Mouse (Mus musculus) heart, embryonic 13.5 days (tissue): ENCODE measurements around the gene Fndc3b. TPM values are rescaled to one million over a fixed set of nuclear protein-coding genes. Genes with fewer than 3 reads are reported as not detected.

Experiments used
- ATAC-seq: fragments of 200-750 bp; cut with Nextera tagmentation; 2 replicates; pipeline ENCODE4 v1.8.0; 2017; ENCODE audit warnings: moderate TSS enrichment; ENCODE audit not compliant: insufficient number of reproducible peaks, low FRiP score, low TSS enrichment; ENCODE audit errors: extremely low read depth
- H3K27ac ChIP-seq: fragments of 300-500 bp; sonication (generic); replicated peaks from 2 replicates; pipeline ENCODE4 v1.5.1; 2015; ENCODE audit warnings: moderate library complexity, mild to moderate bottlenecking, inconsistent platforms
- H3K27me3 ChIP-seq: fragments of 300-500 bp; sonication (generic); replicated peaks from 2 replicates; pipeline ENCODE4 v1.6.1; 2015; ENCODE audit warnings: mild to moderate bottlenecking, inconsistent platforms
- H3K36me3 ChIP-seq: fragments of 300-500 bp; sonication (generic); 2 replicates; pipeline ENCODE4 v1.6.1; 2015; ENCODE audit warnings: mild to moderate bottlenecking, inconsistent platforms
- H3K4me1 ChIP-seq: fragments of 300-500 bp; sonication (generic); 2 replicates; pipeline ENCODE4 v1.6.1; 2015; ENCODE audit warnings: inconsistent platforms
- H3K4me2 ChIP-seq: fragments of 300-500 bp; sonication (generic); 2 replicates; pipeline ENCODE4 v1.6.1; 2015; ENCODE audit warnings: inconsistent platforms, mild to moderate bottlenecking, moderate library complexity
- H3K4me3 ChIP-seq: fragments of 300-500 bp; sonication (generic); 2 replicates; pipeline ENCODE4 v1.5.1; 2015; ENCODE audit warnings: moderate library complexity, mild to moderate bottlenecking, inconsistent platforms
- H3K9ac ChIP-seq: fragments of 300-500 bp; sonication (generic); 2 replicates; pipeline ENCODE4 v1.6.1; 2015; ENCODE audit warnings: inconsistent platforms, mild to moderate bottlenecking, moderate library complexity
- H3K9me3 ChIP-seq: fragments of 300-500 bp; sonication (generic); 2 replicates; pipeline ENCODE4 v1.6.1; 2016; ENCODE audit warnings: inconsistent platforms
- WGBS: fragments of 180-500 bp; shearing (Covaris S2); methylation state at CpG from one replicate; pipeline ENCODE4 v1.1.7; 2015; ENCODE audit warnings: mixed read lengths; 5-methylcytosine and 5-hydroxymethylcytosine counted together
- polyA plus RNA-seq: library from polyadenylated mRNA; unstranded; fragments of >200 nt; fragmentation: Nextera tagmentation; extraction: Ambion mirVana; gene quantifications from 2 replicates; pipeline ENCODE4 v1.2.1, GENCODE M21; 2015

Gene Fndc3b
- polyA plus RNA-seq, 1 experiment from 2014 or later = 22.3 TPM

DNA sequence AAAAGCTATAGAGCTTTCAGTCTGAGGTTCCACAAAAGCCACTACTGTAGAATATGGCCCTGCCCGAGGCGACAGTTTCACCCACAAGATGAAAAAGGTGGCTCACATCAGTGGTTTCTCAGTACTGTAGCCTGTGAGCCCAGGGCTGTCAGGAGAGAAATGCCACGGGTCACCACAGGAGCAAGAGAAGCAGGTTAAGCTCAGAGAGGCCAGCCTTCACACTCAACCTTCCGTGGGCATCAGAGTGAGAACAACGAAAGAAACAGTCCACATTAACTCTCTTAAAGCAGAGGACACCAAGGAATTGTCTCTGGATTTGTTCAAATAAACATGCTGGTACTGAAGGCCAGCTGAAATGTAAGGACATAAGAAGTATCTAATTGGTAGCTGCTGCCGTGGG lies 104.5 kb downstream of the Fndc3b start:
- Histone ChIP-seq H3K4me3 (no peak overlapping the region), H3K27ac (peak overlapping the region; percentile 95), H3K36me3 (no peaks in the 10 kb centered on the region), H3K27me3 (no peaks in the 10 kb centered on the region), H3K9ac (peak overlapping the region; percentile 68), H3K4me2 (peak overlapping the region; percentile 50; the same call in 1 of the 2 replicates), H3K4me1 (peaks cover 73% of the 10 kb centered on the region), H3K9me3 (no peaks in the 10 kb centered on the region)
- ATAC-seq = no peak
- 65% methylated on average over 6 of the region's 6 CpGs for WGBS

DNA sequence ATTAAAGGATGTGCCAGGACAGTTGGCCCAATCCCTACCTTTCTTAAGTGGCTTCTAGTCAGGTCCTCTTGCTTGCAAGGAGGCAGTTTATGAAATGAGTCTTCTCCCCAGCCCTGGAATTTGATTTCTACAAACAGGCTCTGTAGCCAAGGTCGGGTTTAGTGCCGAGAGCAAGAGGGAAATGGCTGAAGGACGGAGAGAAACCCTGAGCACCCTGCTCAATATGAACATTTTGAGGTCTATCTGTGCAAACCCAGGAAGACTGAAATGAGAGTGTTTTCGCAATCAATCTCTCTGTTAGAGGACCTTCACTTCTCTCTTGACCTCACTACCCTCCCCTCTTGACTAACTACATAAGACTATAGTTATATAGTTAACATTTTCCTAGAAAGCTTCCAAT lies 105.5 kb downstream of the Fndc3b start:
- H3K27me3 ChIP-seq = no peaks in the 10 kb centered on the region
- no peaks in the 10 kb centered on the region for H3K9me3 ChIP-seq
- H3K4me1 ChIP-seq = peaks cover 73% of the 10 kb centered on the region
- peak overlapping the region; percentile 12; the same call in 1 of the 2 replicates for H3K27ac ChIP-seq
- ATAC-seq = no peak
- no peak overlapping the region for H3K9ac ChIP-seq
- 79% methylated on average over 4 of the region's 4 CpGs for WGBS
- H3K4me3 ChIP-seq = no peak overlapping the region
- H3K4me2 ChIP-seq = no peak overlapping the region
- H3K36me3 ChIP-seq = no peaks in the 10 kb centered on the region

DNA sequence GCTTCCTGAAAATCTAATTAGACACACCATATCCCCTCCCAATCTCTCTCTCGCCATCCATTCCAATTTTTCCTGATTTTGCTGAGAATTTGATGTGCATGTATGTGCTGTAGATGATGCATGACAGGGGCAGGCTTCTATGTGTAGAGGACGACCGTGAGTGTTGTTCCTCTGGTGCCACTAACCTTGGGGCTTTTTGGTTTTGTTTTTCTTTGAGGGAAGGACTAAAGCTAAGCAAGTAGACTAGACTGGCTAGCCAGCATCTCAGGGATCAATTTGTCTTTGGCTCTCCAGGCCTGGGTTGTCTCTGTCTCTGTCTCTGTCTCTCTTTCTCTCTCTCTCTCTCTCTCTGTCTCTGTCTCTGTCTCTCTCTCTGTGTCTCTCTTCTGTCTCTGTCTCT lies 106.0 kb downstream of the Fndc3b start:
- no peak overlapping the region for H3K4me2 ChIP-seq
- H3K4me1 ChIP-seq = peaks cover 73% of the 10 kb centered on the region
- no peaks in the 10 kb centered on the region for H3K27me3 ChIP-seq
- no peaks in the 10 kb centered on the region for H3K36me3 ChIP-seq
- 0 out of 2 replicates have a peak overlapping the region, but pooled peaks have one; percentile 12 for H3K27ac ChIP-seq
- WGBS = 86% methylated on average over 3 of the region's 3 CpGs
- H3K9me3 ChIP-seq = no peaks in the 10 kb centered on the region
- no peak overlapping the region for H3K9ac ChIP-seq
- no peak overlapping the region for H3K4me3 ChIP-seq
- no peak for ATAC-seq

DNA sequence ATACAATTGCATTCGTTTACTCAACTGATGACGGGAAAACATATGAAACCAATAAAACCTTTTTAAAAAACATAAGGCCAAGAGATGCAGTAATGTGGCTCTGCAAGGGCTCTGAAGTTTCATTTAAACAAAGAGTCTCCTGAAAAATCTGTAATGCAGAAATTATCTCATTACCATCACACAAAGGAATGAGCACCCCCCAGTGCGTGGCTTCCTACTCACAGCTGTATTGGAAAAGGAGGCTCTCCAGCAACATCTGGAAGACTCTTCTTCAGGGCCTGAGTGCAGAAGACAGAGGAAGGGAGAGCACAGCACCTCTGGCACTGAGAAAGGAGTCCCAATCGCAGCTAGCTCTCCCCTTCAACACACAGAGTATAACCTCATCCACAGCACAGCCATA lies 106.5 kb downstream of the Fndc3b start:
- Histone ChIP-seq H3K4me3 (no peak overlapping the region), H3K27ac (0 out of 2 replicates have a peak overlapping the region, but pooled peaks have one; percentile 12), H3K27me3 (no peaks in the 10 kb centered on the region), H3K9me3 (no peaks in the 10 kb centered on the region), H3K4me1 (peaks cover 77% of the 10 kb centered on the region), H3K4me2 (no peak overlapping the region), H3K36me3 (no peaks in the 10 kb centered on the region), H3K9ac (no peak overlapping the region)
- 79% methylated on average over 4 of the region's 4 CpGs for WGBS
- ATAC-seq = no peak

DNA sequence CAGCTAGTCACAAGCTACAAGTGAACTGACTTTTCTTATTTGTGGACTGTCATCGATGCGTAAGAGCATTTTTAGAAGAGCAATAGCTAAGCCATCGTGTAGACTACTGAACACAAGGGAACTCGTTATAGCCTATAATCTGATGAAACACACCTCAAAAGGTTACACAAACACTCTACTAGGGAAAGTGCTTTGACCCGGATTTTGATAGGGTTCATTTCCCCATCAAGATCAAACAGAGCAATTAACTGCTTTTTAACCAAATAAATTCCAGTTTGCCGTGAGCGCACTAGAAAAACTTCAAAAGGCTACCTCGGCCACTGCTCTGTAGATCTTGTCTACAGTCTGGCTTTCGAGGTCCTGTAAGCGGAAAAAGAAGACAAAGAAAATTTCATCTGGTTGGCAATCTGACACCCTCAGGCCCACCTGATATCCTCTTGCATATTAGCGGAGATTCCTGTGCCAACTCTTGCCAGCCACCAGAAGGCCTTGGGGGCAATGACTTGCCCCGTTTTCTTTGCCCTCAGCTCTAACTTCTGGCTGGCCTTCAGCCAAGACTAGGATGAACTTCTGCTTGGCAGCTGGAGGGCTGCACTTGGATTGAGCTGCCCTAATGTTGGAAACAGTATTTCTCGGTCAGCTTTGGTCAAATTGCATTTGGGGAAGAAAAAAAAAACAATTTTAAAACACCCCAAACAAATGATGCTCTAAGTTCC lies 107.0 kb downstream of the Fndc3b start:
- Histone ChIP-seq H3K9ac (no peak overlapping the region), H3K27me3 (no peaks in the 10 kb centered on the region), H3K4me3 (no peak overlapping the region), H3K9me3 (no peaks in the 10 kb centered on the region), H3K36me3 (no peaks in the 10 kb centered on the region), H3K27ac (peak overlapping the region; percentile 29), H3K4me1 (peaks cover 78% of the 10 kb centered on the region), H3K4me2 (no peak overlapping the region)
- 61% methylated on average over 13 of the region's 13 CpGs for WGBS
- no peak for ATAC-seq

DNA sequence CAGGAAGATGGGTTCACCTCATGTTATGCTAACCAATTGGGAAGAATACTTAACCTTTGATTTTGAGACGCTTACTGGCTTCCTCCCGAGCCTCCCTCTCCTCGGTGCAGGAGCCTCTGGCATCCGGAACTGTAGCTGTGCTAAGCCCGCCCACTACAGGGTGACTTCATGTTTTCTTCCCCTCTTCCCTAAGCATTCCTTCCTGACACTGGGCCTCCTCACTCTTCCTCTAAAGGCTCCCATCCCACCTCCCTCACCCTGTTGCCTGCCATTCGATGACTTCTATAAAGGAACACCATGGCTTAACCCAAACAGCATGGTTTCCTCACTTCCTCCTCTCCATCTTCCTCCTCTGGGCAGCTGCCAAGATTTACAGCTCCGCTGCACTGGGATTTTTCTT lies 110.5 kb downstream of the Fndc3b start:
- WGBS = 21% methylated on average over 7 of the region's 7 CpGs
- Histone ChIP-seq H3K4me3 (no peak overlapping the region), H3K4me1 (peaks cover 62% of the 10 kb centered on the region), H3K27ac (peak overlapping the region; percentile 83), H3K36me3 (no peaks in the 10 kb centered on the region), H3K9me3 (no peaks in the 10 kb centered on the region), H3K4me2 (peak overlapping the region; percentile 45), H3K27me3 (no peaks in the 10 kb centered on the region), H3K9ac (0 out of 2 replicates have a peak overlapping the region, but pooled peaks have one; percentile 28)
- peak; percentile 46; the same call in 1 of the 2 replicates for ATAC-seq

DNA sequence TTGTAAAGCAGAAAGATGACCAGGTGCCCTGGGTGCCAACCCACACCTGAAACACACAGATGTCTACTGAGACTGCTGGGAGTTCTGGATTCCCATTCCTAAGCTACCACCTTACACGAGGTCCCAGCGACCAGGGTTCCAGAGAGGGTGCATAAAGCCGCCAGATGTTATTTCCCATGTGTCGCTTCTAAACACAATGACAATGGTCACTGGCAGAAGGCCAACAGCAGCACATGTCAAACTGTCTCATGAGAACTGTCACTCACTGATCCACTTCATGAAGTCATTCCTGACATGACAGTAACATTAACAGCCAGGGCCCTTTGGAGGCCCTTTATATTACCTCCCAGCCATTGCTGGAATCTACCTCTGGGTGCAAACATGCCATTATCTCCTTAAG lies 110.9 kb downstream of the Fndc3b start:
- no peak; the same call in 1 of the 2 replicates for ATAC-seq

DNA sequence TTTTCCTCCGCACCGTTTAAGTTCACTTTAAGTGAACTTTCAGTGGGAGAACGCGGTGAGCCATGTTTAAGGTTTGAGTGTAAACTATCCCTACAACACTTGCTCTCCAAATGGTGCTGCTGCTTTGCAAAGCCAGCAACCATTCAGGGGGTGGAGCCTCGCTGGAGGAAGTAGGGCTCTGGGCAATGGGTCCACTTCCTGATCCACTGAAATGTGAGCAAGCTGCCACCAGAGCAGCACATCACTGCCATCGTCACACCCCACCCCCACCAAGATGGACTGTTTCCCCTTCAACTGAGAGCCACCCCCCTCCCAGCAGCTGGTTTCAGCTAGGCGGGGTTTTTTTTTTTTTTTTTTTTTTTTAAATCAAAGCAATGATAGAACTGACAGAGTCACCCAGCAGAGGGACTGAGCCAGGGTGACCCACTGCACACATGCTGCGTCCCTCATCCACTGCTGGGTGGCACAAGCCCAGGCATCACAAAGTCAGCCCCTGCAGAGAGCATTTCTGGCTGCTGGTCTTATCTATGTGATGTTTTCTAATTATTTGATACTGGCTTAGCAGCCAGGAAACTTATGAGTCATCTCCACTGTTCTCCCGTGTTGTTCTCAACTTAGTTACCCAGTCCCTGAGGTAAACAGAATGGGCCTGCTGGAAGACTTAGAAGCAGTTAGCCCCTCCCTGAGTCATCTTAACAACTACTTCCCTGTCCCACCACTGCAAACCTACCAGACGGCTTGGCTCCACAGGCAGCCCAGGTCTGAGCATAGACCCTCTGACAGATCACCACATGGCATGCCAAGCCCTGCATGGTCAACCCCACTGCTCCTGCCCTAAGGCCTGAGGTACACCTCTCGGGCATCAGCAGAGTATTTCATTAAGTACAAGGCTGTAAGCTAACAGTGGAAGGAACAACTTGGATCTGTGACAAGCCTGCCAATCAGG lies 112.4 kb downstream of the Fndc3b start:
- Histone ChIP-seq H3K9me3 (no peaks in the 10 kb centered on the region), H3K27me3 (no peaks in the 10 kb centered on the region), H3K4me1 (peaks cover 47% of the 10 kb centered on the region), H3K4me3 (no peak overlapping the region), H3K9ac (no peak overlapping the region), H3K36me3 (no peaks in the 10 kb centered on the region), H3K27ac (peak overlapping the region; percentile 33; the same call in 1 of the 2 replicates), H3K4me2 (no peak overlapping the region)
- no peak for ATAC-seq
- whole genome bisulfite sequencing = 76% methylated on average over 11 of the region's 11 CpGs

More for the DNA sequence above, 110.9 kb downstream of the Fndc3b start:
- H3K4me3 ChIP-seq = no peak overlapping the region
- 28% methylated on average over 4 of the region's 4 CpGs for WGBS
- peak overlapping the region; percentile 45 for H3K4me2 ChIP-seq
- no peaks in the 10 kb centered on the region for H3K9me3 ChIP-seq
- H3K4me1 ChIP-seq = peaks cover 58% of the 10 kb centered on the region
- H3K36me3 ChIP-seq = no peaks in the 10 kb centered on the region
- 0 out of 2 replicates have a peak overlapping the region, but pooled peaks have one; percentile 28 for H3K9ac ChIP-seq
- H3K27ac ChIP-seq = peak overlapping the region; percentile 83
- no peaks in the 10 kb centered on the region for H3K27me3 ChIP-seq

DNA sequence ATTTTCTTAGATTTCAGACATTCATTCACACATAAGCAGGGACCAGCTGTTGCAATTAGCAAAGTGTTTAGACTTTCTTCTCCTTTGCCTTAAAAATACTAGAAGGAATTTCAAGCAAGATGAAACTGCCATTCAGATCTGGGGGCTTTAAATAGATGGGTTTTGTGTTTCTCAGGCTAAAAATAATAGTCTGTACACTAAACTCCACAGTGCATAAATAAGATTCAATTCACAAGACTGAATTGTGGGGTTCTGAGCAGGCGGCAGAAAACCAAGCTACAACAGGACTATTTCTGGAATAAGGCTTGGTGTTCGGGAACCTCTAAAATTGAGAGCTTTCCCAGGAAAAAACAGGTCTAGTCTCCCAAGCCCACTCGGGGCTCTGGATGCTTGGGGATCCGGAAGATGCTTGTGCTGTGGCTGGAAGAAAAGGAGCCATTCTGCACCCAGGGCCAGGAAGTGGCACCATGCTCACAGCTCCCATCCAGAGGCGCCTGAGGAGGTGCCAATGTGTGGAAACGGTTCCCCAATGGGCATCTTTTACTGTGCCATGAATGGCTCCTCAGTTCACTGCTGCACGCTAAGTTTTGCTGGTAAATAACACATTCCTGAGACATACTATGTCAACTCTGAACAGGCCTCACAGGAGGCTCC lies 117.5 kb downstream of the Fndc3b start:
- Histone ChIP-seq H3K27me3 (no peaks in the 10 kb centered on the region), H3K4me2 (no peak overlapping the region), H3K36me3 (peaks cover 19% of the 10 kb centered on the region), H3K9me3 (no peaks in the 10 kb centered on the region), H3K4me3 (no peak overlapping the region), H3K27ac (no peak overlapping the region), H3K4me1 (peaks cover 42% of the 10 kb centered on the region), H3K9ac (no peak overlapping the region)
- WGBS = 81% methylated on average over 7 of the region's 7 CpGs
- ATAC-seq = no peak

DNA sequence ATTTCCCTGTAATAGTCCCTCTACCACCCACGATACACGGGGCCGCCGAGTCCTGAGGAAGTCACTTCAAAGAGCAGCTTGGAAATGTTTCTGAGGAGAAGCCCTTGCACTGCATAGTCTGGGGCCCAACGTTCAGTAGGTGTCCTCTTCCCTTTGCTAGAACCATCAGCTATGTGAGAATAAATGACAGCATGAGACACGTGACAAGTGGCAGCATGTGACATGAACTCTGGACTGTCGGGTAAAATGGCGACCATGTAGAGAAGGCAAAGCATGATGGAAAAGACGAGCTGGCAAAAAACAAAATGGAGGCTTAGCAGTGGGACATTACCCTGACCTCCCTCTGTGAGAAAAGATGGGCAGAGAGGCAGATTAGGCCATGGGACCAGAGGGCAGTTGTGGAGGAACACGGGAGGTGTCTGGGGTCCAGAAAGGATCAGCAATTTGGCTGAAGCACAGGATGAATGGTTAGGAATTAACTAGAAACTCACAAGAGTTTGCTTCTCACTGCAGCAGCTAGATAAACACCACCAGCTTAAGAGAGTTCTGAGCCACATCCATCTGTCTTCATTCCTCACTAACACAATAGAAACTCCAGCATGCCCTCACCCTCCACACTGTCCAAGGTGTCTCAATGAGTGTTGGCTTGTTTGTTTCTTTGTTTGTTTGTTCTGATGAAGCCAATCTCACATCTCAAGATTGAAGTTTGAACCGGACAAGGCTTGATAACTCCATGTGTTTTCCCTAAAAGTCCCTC lies 118.2 kb downstream of the Fndc3b start:
- no peak for ATAC-seq
- 82% methylated on average over 11 of the region's 11 CpGs for WGBS
- H3K36me3 ChIP-seq = peaks cover 19% of the 10 kb centered on the region
- no peaks in the 10 kb centered on the region for H3K27me3 ChIP-seq
- no peak overlapping the region for H3K4me2 ChIP-seq
- no peaks in the 10 kb centered on the region for H3K9me3 ChIP-seq
- H3K4me3 ChIP-seq = no peak overlapping the region
- no peak overlapping the region for H3K9ac ChIP-seq
- peaks cover 46% of the 10 kb centered on the region for H3K4me1 ChIP-seq
- no peak overlapping the region for H3K27ac ChIP-seq
